Comparison of ENCODE assay signal across 7 mouse cellular contexts in the genomic region with DNA sequence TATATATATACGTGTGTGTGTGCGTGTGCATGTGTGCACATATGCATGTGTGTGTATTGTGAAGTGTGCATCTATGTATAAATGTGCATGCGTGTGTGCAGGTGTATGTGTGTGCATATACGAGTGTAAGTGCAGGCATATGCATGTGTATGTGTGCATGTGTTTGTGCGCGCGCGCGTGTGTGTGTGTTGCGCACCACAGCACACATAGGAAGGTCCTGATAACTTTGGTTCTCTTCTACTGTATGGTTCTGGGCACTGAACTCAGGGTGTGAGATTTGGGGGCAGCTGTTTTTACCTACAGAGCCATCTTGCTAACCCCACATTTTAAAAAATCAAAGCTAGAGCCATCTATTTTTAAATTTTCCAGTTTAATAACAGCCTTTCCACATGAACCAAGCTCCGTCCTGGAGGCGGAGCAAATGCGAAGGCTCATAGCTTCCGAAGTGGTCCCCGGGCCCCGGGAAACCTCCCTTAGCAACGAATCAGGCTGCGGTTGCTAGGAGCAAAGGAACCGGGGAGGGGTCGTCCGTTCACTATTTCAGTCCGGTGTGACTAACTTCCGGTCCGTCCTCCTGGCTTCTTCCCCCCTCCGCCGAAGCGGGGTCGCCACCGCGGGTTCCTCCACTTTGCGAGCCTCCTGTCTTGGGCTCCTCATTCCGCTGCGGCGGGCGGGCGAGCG. TPM values are rescaled to one million over a fixed set of nuclear protein-coding genes. Genes with fewer than 3 reads are reported as not detected.
DNase-seq lines count a peak whose midpoint lies in the region; ATAC-seq lines count a peak whose summit lies in the region.

No protein-coding gene starts in this region.

- H3K27ac ChIP-seq in limb, embryonic 11.5 days (replicated peaks; ENCODE audit: low read depth, low read length): peak overlapping the region; percentile 32
- peak overlapping the region; percentile 80 for H3K27ac ChIP-seq in midbrain, embryonic 14.5 days (replicated peaks; ENCODE audit: low read depth, low read length)

- peak overlapping the region; percentile 81 for H3K4me3 ChIP-seq in limb, embryonic 11.5 days (ENCODE audit: low read depth, low read length)
- peak overlapping the region; percentile 92 for H3K4me3 ChIP-seq in midbrain, embryonic 14.5 days (replicated peaks; ENCODE audit: low read depth, low read length)

- H3K27me3 ChIP-seq in limb, embryonic 11.5 days (ENCODE audit: control insufficient read depth, insufficient read depth, low read length): no peaks in the 10 kb centered on the region
- H3K27me3 ChIP-seq in midbrain, embryonic 14.5 days (ENCODE audit: control insufficient read depth, insufficient read depth, low read length): no peaks in the 10 kb centered on the region

- H3K36me3 ChIP-seq in limb, embryonic 11.5 days (ENCODE audit: control insufficient read depth, insufficient read depth, low read length): no peaks in the 10 kb centered on the region; the same call in 1 of the 2 replicates
- peaks cover 16% of the 10 kb centered on the region; the same call in 1 of the 2 replicates for H3K36me3 ChIP-seq in midbrain, embryonic 14.5 days (ENCODE audit: control insufficient read depth, insufficient read depth, low read length)

- WGBS in limb, embryonic 11.5 days: 7% methylated on average over 37 of the region's 37 CpGs
- 7% methylated on average over 37 of the region's 37 CpGs for WGBS in midbrain, embryonic 14.5 days

- peak overlapping the region; percentile 89 for H3K9ac ChIP-seq in limb, embryonic 11.5 days (ENCODE audit: low read length)
- peak overlapping the region; percentile 95 for H3K9ac ChIP-seq in midbrain, embryonic 14.5 days (replicated peaks; ENCODE audit: low read length)

- DNase-seq in adrenal gland, adult 8-10 months: peak; percentile 83
- DNase-seq in embryo, embryonic 9.5 days (ENCODE audit: extremely low spot score): peak; percentile 94
- DNase-seq in heart, adult 11 months: peak; percentile 99
- DNase-seq in kidney, adult 18-20 months: peak; percentile 94
- DNase-seq in limb, embryonic 11.5 days (ENCODE audit: low spot score): peak; percentile 97
- DNase-seq in midbrain, embryonic 14.5 days: peak; percentile 95
- peak; percentile 76 to 90 for DNase-seq in spleen, adult 18-20 months

- H3K4me2 ChIP-seq in limb, embryonic 11.5 days (ENCODE audit: low read depth, severe bottlenecking): peak overlapping the region; percentile 80
- peak overlapping the region; percentile 84 for H3K4me2 ChIP-seq in midbrain, embryonic 14.5 days (ENCODE audit: low read length)

- H3K9me3 ChIP-seq in limb, embryonic 11.5 days (ENCODE audit: control insufficient read depth, low read length): no peaks in the 10 kb centered on the region
- no peaks in the 10 kb centered on the region for H3K9me3 ChIP-seq in midbrain, embryonic 14.5 days (ENCODE audit: control insufficient read depth, low read length)

- H3K4me1 ChIP-seq in limb, embryonic 11.5 days (ENCODE audit: control insufficient read depth, insufficient read depth, low read length): peaks cover 7% of the 10 kb centered on the region
- peaks cover 13% of the 10 kb centered on the region for H3K4me1 ChIP-seq in midbrain, embryonic 14.5 days (ENCODE audit: control insufficient read depth, insufficient read depth, low read length)

- ATAC-seq in limb, embryonic 11.5 days (ENCODE audit: insufficient number of reproducible peaks, low FRiP score, low TSS enrichment, low read depth): peak; percentile 89
- ATAC-seq in midbrain, embryonic 14.5 days (ENCODE audit: low FRiP score, low TSS enrichment): peak; percentile 92

RNA-seq across cellular contexts. Expression of a gene that starts 8.5 kb away (rescaled TPM):
- 1 to 10 TPM; 3.6 to 5.4 (median 4.9) TPM for total RNA-seq in adrenal gland, adult 8-10 months (2022)
- 0.24 TPM in 1 of 2 replicates, not detected in the other for polyA plus RNA-seq in limb, embryonic 11.5 days (2014; fragmentation: Nextera tagmentation; extraction: Ambion mirVana)
- polyA plus RNA-seq in midbrain, embryonic 14.5 days (2014; fragmentation: Nextera tagmentation; extraction: Ambion mirVana): 88.8 and 105 TPM in 2 replicates

RNA-seq across cellular contexts. Expression of a gene that starts 28.2 kb away (rescaled TPM):
- total RNA-seq in adrenal gland, adult 8-10 months (2022): 10 to 100 TPM in 3 of 4 experiments, 1 to 10 TPM in 1; 5.8 to 13.5 (median 11.7) TPM
- polyA plus RNA-seq in limb, embryonic 11.5 days (2014; fragmentation: Nextera tagmentation; extraction: Ambion mirVana): 13.4 and 14.6 TPM in 2 replicates
- 5.2 and 5.3 TPM in 2 replicates for polyA plus RNA-seq in midbrain, embryonic 14.5 days (2014; fragmentation: Nextera tagmentation; extraction: Ambion mirVana)

RNA-seq across cellular contexts. Expression of a gene that starts 30.3 kb away (rescaled TPM):
- total RNA-seq in adrenal gland, adult 8-10 months (2022): 1 to 10 TPM; 2.4 to 3.1 (median 2.8) TPM
- 41.8 and 52.8 TPM in 2 replicates for polyA plus RNA-seq in limb, embryonic 11.5 days (2014; fragmentation: Nextera tagmentation; extraction: Ambion mirVana)
- polyA plus RNA-seq in midbrain, embryonic 14.5 days (2014; fragmentation: Nextera tagmentation; extraction: Ambion mirVana): 5.4 TPM in 2 replicates

RNA-seq across cellular contexts. Expression of a gene that starts 34.6 kb away (rescaled TPM):
- 10 to 100 TPM; 32.0 to 61.9 (median 50.0) TPM for total RNA-seq in adrenal gland, adult 8-10 months (2022)
- 11.7 and 13.3 TPM in 2 replicates for polyA plus RNA-seq in limb, embryonic 11.5 days (2014; fragmentation: Nextera tagmentation; extraction: Ambion mirVana)
- polyA plus RNA-seq in midbrain, embryonic 14.5 days (2014; fragmentation: Nextera tagmentation; extraction: Ambion mirVana): 16.3 and 20.0 TPM in 2 replicates

RNA-seq across cellular contexts. Expression of a gene that starts 46.5 kb away (rescaled TPM):
- total RNA-seq in adrenal gland, adult 8-10 months (2022): 10 to 100 TPM; 68.9 to 85.3 (median 72.7) TPM
- polyA plus RNA-seq in limb, embryonic 11.5 days (2014; fragmentation: Nextera tagmentation; extraction: Ambion mirVana): 2.1 and 4.5 TPM in 2 replicates
- 3.6 and 5.6 TPM in 2 replicates for polyA plus RNA-seq in midbrain, embryonic 14.5 days (2014; fragmentation: Nextera tagmentation; extraction: Ambion mirVana)

Comparison
In these comparisons a context has a peak if more than half of its experiments do, and no peak if none do; other contexts are left out.
1. Peak in every context shown above with its lines: DNase-seq, ATAC-seq, H3K4me3 ChIP-seq and H3K27ac ChIP-seq.
2. RNA of a gene that starts 8.5 kb away (polyA plus RNA-seq): 88.8 to 105 TPM in midbrain, embryonic 14.5 days; 0.24 TPM in limb, embryonic 11.5 days; every median in the first group is over 10 times any median in the second.